Mouse (Mus musculus): ENCODE measurements around the gene Gm5128. TPM values are rescaled to one million over a fixed set of nuclear protein-coding genes. Genes with fewer than 3 reads are reported as not detected.

The Gm5128 gene
- polyA plus RNA-seq (2014; fragmentation: Illumina TruSeq; extraction: RNeasy Lipid Tissue Mini Kit (QIAGEN cat#74804); ENCODE audit: low read depth, low replicate concordance): not detected

DNA sequence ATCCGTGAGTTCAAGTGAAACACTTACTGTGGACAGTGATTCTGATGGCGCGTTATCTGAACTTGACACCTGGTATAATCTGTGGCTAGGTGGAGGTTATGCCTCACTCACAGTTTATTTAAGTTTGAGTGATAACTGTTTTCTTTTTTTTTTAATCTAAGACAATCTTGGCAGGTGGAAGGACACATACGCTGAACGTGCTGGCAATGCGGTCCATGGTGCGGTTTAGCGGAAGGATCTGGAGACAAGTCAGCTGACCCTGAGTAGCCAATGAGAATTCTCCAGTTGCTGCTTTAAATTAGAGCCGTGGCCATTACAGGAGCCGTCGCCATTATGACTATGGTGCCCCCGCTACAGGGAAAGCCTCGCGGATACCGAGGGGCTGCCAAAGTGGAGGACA, at the start of gene Gm5128:
Gene Gm5128, plus strand, starts transcription at position 301 of the 400 bp plus-strand sequence.

Other genes with a start within 250 kb of the Gm5128 start
- not detected for gene Gm15023, start 195.7 kb upstream of the Gm5128 start, polyA plus RNA-seq (2014; fragmentation: Illumina TruSeq; extraction: RNeasy Lipid Tissue Mini Kit (QIAGEN cat#74804); ENCODE audit: low read depth, low replicate concordance)
- not detected for gene Tceal6, start 162.6 kb upstream of the Gm5128 start, polyA plus RNA-seq (2014; fragmentation: Illumina TruSeq; extraction: RNeasy Lipid Tissue Mini Kit (QIAGEN cat#74804); ENCODE audit: low read depth, low replicate concordance)
- gene Pramel3, start 71.0 kb upstream of the Gm5128 start, polyA plus RNA-seq (2014; fragmentation: Illumina TruSeq; extraction: RNeasy Lipid Tissue Mini Kit (QIAGEN cat#74804); ENCODE audit: low read depth, low replicate concordance): not detected
- not detected for gene Gm7903, start 60.6 kb downstream of the Gm5128 start, polyA plus RNA-seq (2014; fragmentation: Illumina TruSeq; extraction: RNeasy Lipid Tissue Mini Kit (QIAGEN cat#74804); ENCODE audit: low read depth, low replicate concordance)
- gene AV320801, start 121.3 kb downstream of the Gm5128 start, polyA plus RNA-seq (2014; fragmentation: Illumina TruSeq; extraction: RNeasy Lipid Tissue Mini Kit (QIAGEN cat#74804); ENCODE audit: low read depth, low replicate concordance): not detected
- not detected for gene Nxf7, start 225.5 kb downstream of the Gm5128 start, polyA plus RNA-seq (2014; fragmentation: Illumina TruSeq; extraction: RNeasy Lipid Tissue Mini Kit (QIAGEN cat#74804); ENCODE audit: low read depth, low replicate concordance)

All from kidney, adult 10 weeks (tissue).